Mouse (Mus musculus) megakaryocyte, embryonic 14.5 days (primary cell): ENCODE data around the gene Phf7.

ENCODE experiments used
- FLI1 ChIP-seq: IDR thresholded peaks from 2 replicates; pipeline ENCODE4 v1.6.1; 2012; ENCODE audit warnings: low read length, inconsistent platforms, mixed read lengths
- GATA1 ChIP-seq: IDR thresholded peaks from 3 replicates; pipeline ENCODE4 v1.6.1; 2012; ENCODE audit warnings: mixed read lengths, low read length, inconsistent platforms, borderline replicate concordance

- TF ChIP-seq GATA1: no peak
- TF ChIP-seq FLI1: no peak
Observed at GRCm38 (mm10) chr14:31195521-31195920, 55.6 kb downstream of the Phf7 start.
